Mouse (Mus musculus) stomach, postnatal 0 days (tissue): ENCODE data around the gene Sec24c.

Experiments used
- CTCF ChIP-seq: IDR thresholded peaks from 2 replicates; pipeline ENCODE4 v1.5.1; 2016; ENCODE audit warnings: antibody characterized with exemption, low read depth, mild to moderate bottlenecking, moderate library complexity
- EP300 ChIP-seq: optimal IDR thresholded peaks from 2 replicates; pipeline ENCODE3; 2016; ENCODE audit warnings: antibody characterized with exemption

DNA sequence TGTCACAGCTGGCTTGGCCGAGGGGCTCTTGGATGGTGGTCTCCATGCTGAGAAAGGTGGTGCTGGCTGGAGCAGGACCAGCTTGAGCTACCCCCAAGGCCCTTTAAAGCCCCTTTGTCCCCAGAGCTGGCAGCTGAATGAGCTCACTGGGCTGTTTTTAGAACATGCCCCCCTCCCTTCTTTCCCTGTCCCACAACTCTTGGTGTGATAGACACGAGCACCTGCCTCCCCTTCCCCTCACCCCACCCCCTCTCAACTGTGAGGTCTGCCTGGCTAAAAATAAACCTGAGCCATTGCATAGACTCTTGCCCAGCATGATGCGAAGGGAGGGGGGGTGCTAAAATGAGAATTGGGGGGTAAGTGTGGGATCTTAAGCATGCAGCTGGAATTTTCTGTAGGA is 9.7 kb upstream of the Sec24c start:
- TF ChIP-seq EP300 (no peak), CTCF (no peak)
